Mouse (Mus musculus): ENCODE data around the gene Camk2g. TPM values are rescaled to one million over a fixed set of nuclear protein-coding genes. Genes with fewer than 3 reads are reported as not detected.
A peak's percentile ranks its signal among the peaks of the same experiment; 100 is the strongest.

The Camk2g gene
- total RNA-seq, 1 experiment, result 28.7 TPM

GRCm38 (mm10) chr14:20802926-20803605 is 9.2 kb upstream of the Camk2g start:
- no peak for DNase-seq (ENCODE audit: low read depth, low spot score)
- Histone ChIP-seq H3K27ac (ENCODE audit: insufficient read depth, low read depth, low read length, poor library complexity, severe bottlenecking) (no peak overlapping the region), H3K9me3 (ENCODE audit: control insufficient read depth, insufficient read depth, low read depth, low read length) (no peaks in the 10 kb centered on the region), H3K36me3 (ENCODE audit: control insufficient read depth, insufficient read depth, low read length, poor library complexity, severe bottlenecking) (no peaks in the 10 kb centered on the region), H3K9ac (ENCODE audit: insufficient read depth, low read depth, low read length, poor library complexity, severe bottlenecking) (no peak overlapping the region), H3K4me1 (ENCODE audit: control insufficient read depth in 2 of 2, insufficient read depth in 2 of 2, low read length in 2 of 2, poor library complexity in 1 of 2) (peaks cover 0 to 4% of the 10 kb centered on the region in 2 experiments; a peak in 2 of 4 replicates), H3K4me3 (ENCODE audit: insufficient read depth in 1 of 2, low read depth in 1 of 2, low read length in 2 of 2, poor library complexity in 1 of 2, severe bottlenecking in 1 of 2) (no peak overlapping the region)
- in situ Hi-C loops (cut with MboI; ENCODE audit: low sequenced_read_pairs in 2 of 2, unreplicated experiment in 2 of 2), result no loop called here
- TF ChIP-seq HCFC1 (IDR thresholded peaks at IDR 0.05; ENCODE audit: borderline replicate concordance, insufficient read depth, low read length) (no peak), ZC3H11A (IDR thresholded peaks at IDR 0.05; ENCODE audit: borderline replicate concordance, low read depth, low read length) (no peak), CHD2 (IDR thresholded peaks at IDR 0.05; ENCODE audit: low read depth, low read length) (no peak), MAFK (IDR thresholded peaks at IDR 0.05; ENCODE audit: insufficient read depth, low read depth, low read length) (no peak), ZNF384 (IDR thresholded peaks at IDR 0.05; ENCODE audit: low read depth, low read length) (peak; percentile 90)

GRCm38 (mm10) chr14:20798761-20799160 is 4.9 kb upstream of the Camk2g start:
- no peak overlapping the region for H3K27ac ChIP-seq (ENCODE audit: insufficient read depth, low read depth, low read length, poor library complexity, severe bottlenecking)
- no peak overlapping the region for H3K4me3 ChIP-seq (ENCODE audit: insufficient read depth in 1 of 2, low read depth in 1 of 2, low read length in 2 of 2, poor library complexity in 1 of 2, severe bottlenecking in 1 of 2)
- DNase-seq (ENCODE audit: low read depth, low spot score), result peak; percentile 82
- in situ Hi-C loops (cut with MboI; ENCODE audit: low sequenced_read_pairs in 2 of 2, unreplicated experiment in 2 of 2), result no loop called here
- H3K9ac ChIP-seq (ENCODE audit: insufficient read depth, low read depth, low read length, poor library complexity, severe bottlenecking), result no peak overlapping the region
- peaks cover 4 to 9% of the 10 kb centered on the region in 2 experiments; a peak in 3 of 4 replicates for H3K4me1 ChIP-seq (ENCODE audit: control insufficient read depth in 2 of 2, insufficient read depth in 2 of 2, low read length in 2 of 2, poor library complexity in 1 of 2)
- no peaks in the 10 kb centered on the region; the same call in 1 of the 2 replicates for H3K36me3 ChIP-seq (ENCODE audit: control insufficient read depth, insufficient read depth, low read length, poor library complexity, severe bottlenecking)
- H3K9me3 ChIP-seq (ENCODE audit: control insufficient read depth, insufficient read depth, low read depth, low read length), result no peaks in the 10 kb centered on the region
- no peak; the same call in 1 of the 2 replicates for TF ChIP-seq MAFK (IDR thresholded peaks at IDR 0.05; ENCODE audit: insufficient read depth, low read depth, low read length)
- TF ChIP-seq CHD2 (IDR thresholded peaks at IDR 0.05; ENCODE audit: low read depth, low read length), result no peak
- no peak; the same call in 1 of the 2 replicates for TF ChIP-seq ZC3H11A (IDR thresholded peaks at IDR 0.05; ENCODE audit: borderline replicate concordance, low read depth, low read length)
- TF ChIP-seq HCFC1 (IDR thresholded peaks at IDR 0.05; ENCODE audit: borderline replicate concordance, insufficient read depth, low read length), result no peak
- TF ChIP-seq ZNF384 (IDR thresholded peaks at IDR 0.05; ENCODE audit: low read depth, low read length), result no peak

- TF ChIP-seq ZC3H11A (IDR thresholded peaks at IDR 0.05; ENCODE audit: borderline replicate concordance, low read depth, low read length), result no peak
- TF ChIP-seq ZNF384 (IDR thresholded peaks at IDR 0.05; ENCODE audit: low read depth, low read length), result no peak
- peak; percentile 87 for TF ChIP-seq MAFK (IDR thresholded peaks at IDR 0.05; ENCODE audit: insufficient read depth, low read depth, low read length)
- no peaks in the 10 kb centered on the region for H3K9me3 ChIP-seq (ENCODE audit: control insufficient read depth, insufficient read depth, low read depth, low read length)
- DNase-seq (ENCODE audit: low read depth, low spot score), result no peak
Observed at GRCm38 (mm10) chr14:20798300-20798699, 4.4 kb upstream of the Camk2g start.

GRCm38 (mm10) chr14:20796643-20797042 is 2.8 kb upstream of the Camk2g start:
- in situ Hi-C loops (cut with MboI; ENCODE audit: low sequenced_read_pairs in 2 of 2, unreplicated experiment in 2 of 2), result no loop called here
- H3K9ac ChIP-seq (ENCODE audit: insufficient read depth, low read depth, low read length, poor library complexity, severe bottlenecking), result no peak overlapping the region
- H3K36me3 ChIP-seq (ENCODE audit: control insufficient read depth, insufficient read depth, low read length, poor library complexity, severe bottlenecking), result peaks cover 2% of the 10 kb centered on the region; the same call in 1 of the 2 replicates
- TF ChIP-seq ZC3H11A (IDR thresholded peaks at IDR 0.05; ENCODE audit: borderline replicate concordance, low read depth, low read length) (no peak), ZNF384 (IDR thresholded peaks at IDR 0.05; ENCODE audit: low read depth, low read length) (no peak), HCFC1 (IDR thresholded peaks at IDR 0.05; ENCODE audit: borderline replicate concordance, insufficient read depth, low read length) (no peak), CHD2 (IDR thresholded peaks at IDR 0.05; ENCODE audit: low read depth, low read length) (no peak), MAFK (IDR thresholded peaks at IDR 0.05; ENCODE audit: insufficient read depth, low read depth, low read length) (no peak)
- H3K9me3 ChIP-seq (ENCODE audit: control insufficient read depth, insufficient read depth, low read depth, low read length), result no peaks in the 10 kb centered on the region
- DNase-seq (ENCODE audit: low read depth, low spot score), result no peak
- H3K4me3 ChIP-seq (ENCODE audit: insufficient read depth in 1 of 2, low read depth in 1 of 2, low read length in 2 of 2, poor library complexity in 1 of 2, severe bottlenecking in 1 of 2), result no peak overlapping the region
- no peak overlapping the region for H3K27ac ChIP-seq (ENCODE audit: insufficient read depth, low read depth, low read length, poor library complexity, severe bottlenecking)
- peaks cover 4 to 12% of the 10 kb centered on the region in 2 experiments; a peak in 3 of 4 replicates for H3K4me1 ChIP-seq (ENCODE audit: control insufficient read depth in 2 of 2, insufficient read depth in 2 of 2, low read length in 2 of 2, poor library complexity in 1 of 2)

More at GRCm38 (mm10) chr14:20798300-20798699, 4.4 kb upstream of the Camk2g start:
- no peak overlapping the region for H3K9ac ChIP-seq (ENCODE audit: insufficient read depth, low read depth, low read length, poor library complexity, severe bottlenecking)
- in situ Hi-C loops (cut with MboI; ENCODE audit: low sequenced_read_pairs in 2 of 2, unreplicated experiment in 2 of 2), result no loop called here
- no peak overlapping the region for H3K4me3 ChIP-seq (ENCODE audit: insufficient read depth in 1 of 2, low read depth in 1 of 2, low read length in 2 of 2, poor library complexity in 1 of 2, severe bottlenecking in 1 of 2)
- no peaks in the 10 kb centered on the region; the same call in 1 of the 2 replicates for H3K36me3 ChIP-seq (ENCODE audit: control insufficient read depth, insufficient read depth, low read length, poor library complexity, severe bottlenecking)
- H3K4me1 ChIP-seq (ENCODE audit: control insufficient read depth in 2 of 2, insufficient read depth in 2 of 2, low read length in 2 of 2, poor library complexity in 1 of 2), result peaks cover 4 to 9% of the 10 kb centered on the region in 2 experiments; a peak in 3 of 4 replicates
- no peak overlapping the region for H3K27ac ChIP-seq (ENCODE audit: insufficient read depth, low read depth, low read length, poor library complexity, severe bottlenecking)
